Mouse (Mus musculus) liver, postnatal 0 days (tissue): ENCODE results near the gene Snrpa. TPM values are rescaled to one million over a fixed set of nuclear protein-coding genes. Genes with fewer than 3 reads are reported as not detected.

Source experiments
- ATAC-seq: fragments of 200-750 bp; cut with Nextera tagmentation; 2 replicates; pipeline ENCODE4 v1.8.0; 2017; ENCODE audit warnings: mild to moderate bottlenecking, moderate library complexity
- DNase-seq: peaks from one replicate; pipeline ENCODE4 v3.0.0-alpha.2; 2016
- H3K27ac ChIP-seq: fragments of 300-500 bp; sonication (generic); 2 replicates; pipeline ENCODE4 v1.5.1; 2014; ENCODE audit warnings: antibody characterized with exemption, moderate library complexity, mild to moderate bottlenecking, low read depth
- H3K27me3 ChIP-seq: fragments of 300-500 bp; sonication (generic); 2 replicates; pipeline ENCODE4 v1.6.1; 2014; ENCODE audit warnings: low read length, control low read depth, mixed read lengths; ENCODE audit not compliant: insufficient read depth
- H3K36me3 ChIP-seq: fragments of 300-500 bp; sonication (generic); replicated peaks from 2 replicates; pipeline ENCODE4 v1.6.1; 2014; ENCODE audit warnings: mild to moderate bottlenecking, control low read depth, low read length, moderate library complexity, mixed read lengths; ENCODE audit not compliant: insufficient read depth
- H3K4me1 ChIP-seq: fragments of 300-500 bp; sonication (generic); 2 replicates; pipeline ENCODE4 v1.6.1; 2014; ENCODE audit warnings: antibody characterized with exemption, mild to moderate bottlenecking, control low read depth; ENCODE audit not compliant: insufficient read depth
- H3K4me2 ChIP-seq: fragments of 300-500 bp; sonication (generic); 2 replicates; pipeline ENCODE4 v1.6.1; 2014; ENCODE audit warnings: low read depth, mild to moderate bottlenecking, low read length, moderate library complexity, mixed read lengths
- H3K4me3 ChIP-seq: fragments of 300-500 bp; sonication (generic); 2 replicates; pipeline ENCODE4 v1.5.1; 2014; ENCODE audit warnings: low read depth, low read length
- H3K9ac ChIP-seq: fragments of 300-500 bp; sonication (generic); replicated peaks from 2 replicates; pipeline ENCODE4 v1.6.1; 2014; ENCODE audit warnings: mild to moderate bottlenecking, moderate library complexity
- H3K9me3 ChIP-seq: fragments of 300-500 bp; sonication (generic); 2 replicates; pipeline ENCODE4 v1.6.1; 2016; ENCODE audit warnings: mild to moderate bottlenecking, control low read depth, low read length, mixed read lengths
- CTCF ChIP-seq: sonication (generic); IDR thresholded peaks from 2 replicates; pipeline ENCODE4 v1.5.1; 2016; ENCODE audit warnings: antibody characterized with exemption, low read depth
- EP300 ChIP-seq: IDR thresholded peaks from 2 replicates; pipeline ENCODE4 v1.6.1; 2016; ENCODE audit warnings: antibody characterized with exemption, low read depth, mild to moderate bottlenecking
- WGBS: fragments of 180-500 bp; shearing (Covaris S2); extraction: QIAGEN DNeasy Blood & Tissue Kit; methylation state at CpG from one replicate; pipeline ENCODE4 v1.1.7; 2014; ENCODE audit not compliant: insufficient replicate concordance; 5-methylcytosine and 5-hydroxymethylcytosine counted together
- polyA plus RNA-seq: library from polyadenylated mRNA; unstranded; fragments of >200 nt; fragmentation: Nextera tagmentation; extraction: Ambion mirVana; gene quantifications from 2 replicates; pipeline ENCODE4 v1.2.1, GENCODE M21; 2015

The Snrpa gene
- polyA plus RNA-seq, 1 experiment from 2014 or later: 44.9 TPM

- 0 out of 2 replicates have a peak overlapping the region, but pooled peaks have one; percentile 22 for H3K27ac ChIP-seq
- 78% methylated on average over 3 of the region's 3 CpGs for WGBS
Observed at GRCm38 (mm10) chr7:27197136-27197535, 1.1 kb upstream of the Snrpa start.

GRCm38 (mm10) chr7:27193731-27194130, 2.3 kb downstream of the Snrpa start:
- peaks cover 18% of the 10 kb centered on the region for H3K4me1 ChIP-seq
- TF ChIP-seq EP300 (no peak), CTCF (no peak)
- ATAC-seq (no peak), DNase-seq (no peak)
- WGBS: 69% methylated on average over 4 of the region's 4 CpGs
- H3K4me2 ChIP-seq: no peak overlapping the region
- peaks cover 53% of the 10 kb centered on the region for H3K36me3 ChIP-seq
- no peaks in the 10 kb centered on the region for H3K9me3 ChIP-seq
- no peaks in the 10 kb centered on the region for H3K27me3 ChIP-seq
- H3K4me3 ChIP-seq: no peak overlapping the region
- no peak overlapping the region for H3K27ac ChIP-seq
- H3K9ac ChIP-seq: no peak overlapping the region

More at GRCm38 (mm10) chr7:27197136-27197535, 1.1 kb upstream of the Snrpa start:
- H3K36me3 ChIP-seq: peaks cover 23% of the 10 kb centered on the region
- no peak overlapping the region for H3K4me2 ChIP-seq
- no peak for ATAC-seq
- DNase-seq: no peak
- no peak for TF ChIP-seq EP300
- TF ChIP-seq CTCF: no peak
- peaks cover 18% of the 10 kb centered on the region for H3K4me1 ChIP-seq
- H3K9ac ChIP-seq: no peak overlapping the region
- H3K9me3 ChIP-seq: no peaks in the 10 kb centered on the region
- H3K27me3 ChIP-seq: no peaks in the 10 kb centered on the region
- no peak overlapping the region for H3K4me3 ChIP-seq

GRCm38 (mm10) chr7:27192434-27192833, 3.6 kb downstream of the Snrpa start:
- Histone ChIP-seq H3K36me3 (peaks cover 64% of the 10 kb centered on the region), H3K9me3 (no peaks in the 10 kb centered on the region), H3K27ac (no peak overlapping the region), H3K4me3 (no peak overlapping the region), H3K9ac (no peak overlapping the region), H3K4me2 (no peak overlapping the region), H3K27me3 (no peaks in the 10 kb centered on the region), H3K4me1 (peaks cover 18% of the 10 kb centered on the region)
- TF ChIP-seq CTCF (no peak), EP300 (no peak)
- DNase-seq: no peak
- ATAC-seq: no peak
- 82% methylated on average over 5 of the region's 5 CpGs for WGBS

- H3K36me3 ChIP-seq: peaks cover 81% of the 10 kb centered on the region
Observed at GRCm38 (mm10) chr7:27189271-27189931, 6.7 kb downstream of the Snrpa start.

GRCm38 (mm10) chr7:27185986-27186385, 10.1 kb downstream of the Snrpa start:
- TF ChIP-seq EP300 (no peak), CTCF (no peak)
- H3K4me2 ChIP-seq: no peak overlapping the region
- DNase-seq (no peak), ATAC-seq (no peak)
- WGBS: 75% methylated on average over 5 of the region's 5 CpGs
- no peaks in the 10 kb centered on the region for H3K27me3 ChIP-seq
- peaks cover 54% of the 10 kb centered on the region for H3K36me3 ChIP-seq
- no peak overlapping the region for H3K4me3 ChIP-seq
- no peaks in the 10 kb centered on the region for H3K4me1 ChIP-seq
- no peak overlapping the region for H3K27ac ChIP-seq
- H3K9me3 ChIP-seq: no peaks in the 10 kb centered on the region
- H3K9ac ChIP-seq: no peak overlapping the region

More at GRCm38 (mm10) chr7:27189271-27189931, 6.7 kb downstream of the Snrpa start:
- no peak for ATAC-seq
- DNase-seq: no peak
- Histone ChIP-seq H3K4me1 (peaks cover 3% of the 10 kb centered on the region), H3K9ac (no peak overlapping the region), H3K27ac (no peak overlapping the region), H3K4me3 (no peak overlapping the region), H3K27me3 (no peaks in the 10 kb centered on the region), H3K9me3 (no peaks in the 10 kb centered on the region), H3K4me2 (no peak overlapping the region)
- peak; percentile 45 for TF ChIP-seq CTCF
- TF ChIP-seq EP300: no peak
- 92% methylated on average over 10 of the region's 10 CpGs for WGBS

GRCm38 (mm10) chr7:27184964-27185363, 11.1 kb downstream of the Snrpa start:
- no peak overlapping the region for H3K4me3 ChIP-seq
- peak; percentile 73 for DNase-seq
- peaks cover 4% of the 10 kb centered on the region; the same call in 1 of the 2 replicates for H3K4me1 ChIP-seq
- no peaks in the 10 kb centered on the region for H3K27me3 ChIP-seq
- WGBS: 37% methylated on average over 3 of the region's 3 CpGs
- no peak overlapping the region for H3K9ac ChIP-seq
- peak; percentile 40; the same call in 1 of the 2 replicates for ATAC-seq
- no peak overlapping the region for H3K27ac ChIP-seq
- H3K36me3 ChIP-seq: peaks cover 44% of the 10 kb centered on the region
- no peak overlapping the region for H3K4me2 ChIP-seq
- TF ChIP-seq CTCF: peak; percentile 86
- TF ChIP-seq EP300: no peak
- H3K9me3 ChIP-seq: no peaks in the 10 kb centered on the region
